Mouse (Mus musculus) brain, embryonic 14.5 days (tissue): ENCODE measurements at regions not wholly inside any gene's neighbourhood (a gene's known extent, or its start where the extent isn't known, plus 50 kb on each side); places are given as distances from the start of the nearest gene placed in this dataset.

Experiments used
- CTCF ChIP-seq: fragments of 200-500 bp; IDR thresholded peaks from 2 replicates; pipeline ENCODE4 v1.5.1; 2012; ENCODE audit warnings: inconsistent platforms, mild to moderate bottlenecking, moderate library complexity, borderline replicate concordance; ENCODE audit not compliant: insufficient read depth, insufficient read length; ENCODE audit errors: extremely low read depth
- POLR2A ChIP-seq: fragments of 200-500 bp; IDR thresholded peaks from 2 replicates; pipeline ENCODE4 v1.6.1; 2012; ENCODE audit warnings: mild to moderate bottlenecking, inconsistent platforms, borderline replicate concordance; ENCODE audit not compliant: poor library complexity, insufficient read depth, insufficient read length, severe bottlenecking; ENCODE audit errors: extremely low read depth

DNA sequence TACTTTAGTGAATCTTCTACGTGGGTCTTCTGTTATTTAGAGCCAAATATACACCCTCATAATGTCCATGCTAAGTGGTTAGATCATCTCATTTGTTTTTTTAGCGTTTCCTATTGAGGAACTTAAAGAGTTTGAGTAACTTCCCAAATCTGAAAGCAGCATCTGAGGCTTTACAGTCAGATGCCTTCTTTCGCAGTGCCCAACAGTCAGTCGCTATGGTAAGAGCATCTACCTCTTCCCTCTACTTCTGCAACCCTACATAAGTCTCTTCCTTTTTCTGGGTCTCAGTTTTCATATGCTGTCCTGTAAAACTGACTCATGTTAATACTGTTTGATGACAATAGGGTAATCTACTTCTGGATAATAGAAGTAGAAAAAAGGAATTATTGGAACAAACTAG is 146.8 kb downstream of the Ktn1 start:
- TF ChIP-seq POLR2A (no peak), CTCF (no peak)
